Mouse (Mus musculus) CH12F3 (cell line): ENCODE measurements around the gene Gm12666.
"Not testable (repeated sequence)": the region's sequence is repeated elsewhere in the genome, so short reads cannot be mapped to it uniquely, and the experiment has no call there.

Source experiments
- in situ Hi-C: fragments of 300-500 bp; cut with MboI; formaldehyde crosslinking; loops from 2 replicates; pipeline ENCODE4 v1.14.3; 2020; ENCODE audit warnings: low sequenced_read_pairs

The Gm12666 gene

GRCm38 (mm10) chr4:92191649-92192048, at the start of gene Gm12666:
Gene Gm12666, minus strand, starts transcription at chr4:92191749.
- in situ Hi-C loops = not testable (repeated sequence)

- in situ Hi-C loops = no loop called here
These were observed 34.8 kb upstream of the Gm12666 start for GRCm38 (mm10) chr4:92226326-92226725.

GRCm38 (mm10) chr4:92216286-92216685, 24.7 kb upstream of the Gm12666 start:
- in situ Hi-C loops = no loop called here

- in situ Hi-C loops = no loop called here
These were observed 38.9 kb downstream of the Gm12666 start for GRCm38 (mm10) chr4:92152646-92153045.

GRCm38 (mm10) chr4:92147134-92147533, 44.4 kb downstream of the Gm12666 start, which contains the start of gene Izumo3:
Gene Izumo3, minus strand, starts transcription at chr4:92147234.
- in situ Hi-C loops = no loop called here
